ENCODE assay signal across 11 mouse cellular contexts in the genomic region with DNA sequence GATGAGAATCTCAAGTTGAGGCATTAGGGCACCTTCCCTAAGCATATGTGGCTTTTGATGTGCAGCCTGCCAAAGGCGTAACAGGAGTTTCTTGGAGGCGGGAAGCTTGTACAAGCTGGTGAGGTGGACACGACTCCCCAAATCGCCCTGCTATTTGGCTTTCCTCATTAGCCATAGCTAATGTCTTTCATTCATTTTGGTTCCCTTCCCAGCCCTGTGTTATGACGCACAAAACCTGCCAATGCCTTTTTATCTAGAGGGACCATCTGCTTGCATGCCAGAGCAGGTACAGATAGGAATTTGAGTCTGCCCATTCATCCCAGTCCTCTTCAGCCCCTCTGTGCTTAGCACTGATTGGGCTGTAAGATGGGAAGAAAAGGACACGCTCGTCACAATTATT. TPM values are rescaled to one million over a fixed set of nuclear protein-coding genes. Genes with fewer than 3 reads are reported as not detected.
A peak's percentile ranks its signal among the peaks of the same experiment; 100 is the strongest.
DNase-seq lines count a peak whose midpoint lies in the region; ATAC-seq lines count a peak whose summit lies in the region.
"Had no signal": no experiment of that assay in that cellular context is flagged by ENCODE, and none has a peak within 500 bp of the region (broad histone marks: within the 10 kb centered on the region; RNA-seq: fewer than 3 reads in every experiment).

No protein-coding gene starts in this region.

- H3K27ac ChIP-seq in heart, embryonic 15.5 days: peak overlapping the region; percentile 89
- H3K27ac ChIP-seq in liver, embryonic 12.5 days: peak overlapping the region; percentile 68
- H3K27ac ChIP-seq in hindbrain, embryonic 13.5 days: no peak overlapping the region

- no peak for ATAC-seq in heart, embryonic 15.5 days (replicated peaks; ENCODE audit: insufficient number of reproducible peaks, insufficient read depth, low FRiP score, low read depth)
- ATAC-seq in liver, embryonic 12.5 days: peak; percentile 74
- ATAC-seq in hindbrain, embryonic 13.5 days (ENCODE audit: low FRiP score): no peak
- ATAC-seq: activated CD4-positive, CD25-positive, alpha-beta regulatory T cell, adult 4 months had no signal

- no peak overlapping the region for H3K4me3 ChIP-seq in heart, embryonic 15.5 days
- H3K4me3 ChIP-seq in liver, embryonic 12.5 days: no peak overlapping the region
- no peak overlapping the region for H3K4me3 ChIP-seq in hindbrain, embryonic 13.5 days

- whole genome bisulfite sequencing in heart, embryonic 15.5 days: 80% methylated on average over 7 of the region's 7 CpGs
- 57% methylated on average over 7 of the region's 7 CpGs for WGBS in liver, embryonic 12.5 days (ENCODE audit: insufficient replicate concordance)
- WGBS in hindbrain, embryonic 13.5 days: 79% methylated on average over 7 of the region's 7 CpGs

- no peak overlapping the region for H3K9ac ChIP-seq in heart, embryonic 15.5 days
- H3K9ac ChIP-seq in liver, embryonic 12.5 days: 0 out of 2 replicates have a peak overlapping the region, but pooled peaks have one; percentile 17
- no peak overlapping the region for H3K9ac ChIP-seq in hindbrain, embryonic 13.5 days
- H3K9ac ChIP-seq: forebrain, postnatal 0 days had no signal

- no peak for DNase-seq in heart, adult 18-20 months
- DNase-seq in urinary bladder, postnatal 25 days (ENCODE audit: low spot score): peak; percentile 23
- DNase-seq in urinary bladder, adult 2 months (ENCODE audit: low spot score): no peak
- no peak for DNase-seq in spleen, adult 18-20 months
- DNase-seq in left cerebral cortex, adult 11 months (ENCODE audit: low spot score): no peak
- DNase-seq: forebrain, postnatal 0 days had no signal

- peaks cover 91% of the 10 kb centered on the region for H3K4me1 ChIP-seq in heart, embryonic 15.5 days (replicated peaks)
- H3K4me1 ChIP-seq in liver, embryonic 12.5 days: peaks cover 65% of the 10 kb centered on the region
- peaks cover 49% of the 10 kb centered on the region for H3K4me1 ChIP-seq in hindbrain, embryonic 13.5 days (replicated peaks)

- H3K36me3 ChIP-seq in heart, embryonic 15.5 days: peaks cover 12% of the 10 kb centered on the region; the same call in 1 of the 2 replicates
- H3K36me3 ChIP-seq in liver, embryonic 12.5 days: peaks cover 9% of the 10 kb centered on the region; the same call in 1 of the 2 replicates
- H3K36me3 ChIP-seq in hindbrain, embryonic 13.5 days: 0 out of 2 replicates have a peak, but pooled peaks cover 7% of the 10 kb centered on the region

- H3K9me3 ChIP-seq in heart, embryonic 15.5 days (replicated peaks): no peaks in the 10 kb centered on the region
- H3K9me3 ChIP-seq in liver, embryonic 12.5 days (replicated peaks): no peaks in the 10 kb centered on the region
- no peaks in the 10 kb centered on the region for H3K9me3 ChIP-seq in hindbrain, embryonic 13.5 days

- H3K4me2 ChIP-seq in heart, embryonic 15.5 days: no peak overlapping the region
- H3K4me2 ChIP-seq in liver, embryonic 12.5 days: peak overlapping the region; percentile 16; the same call in 1 of the 2 replicates
- no peak overlapping the region for H3K4me2 ChIP-seq in hindbrain, embryonic 13.5 days
- H3K4me2 ChIP-seq: midbrain, embryonic 11.5 days had no signal

- H3K27me3 ChIP-seq in heart, embryonic 15.5 days: no peaks in the 10 kb centered on the region
- H3K27me3 ChIP-seq in liver, embryonic 12.5 days (replicated peaks): 0 out of 2 replicates have a peak, but pooled peaks cover 3% of the 10 kb centered on the region
- no peaks in the 10 kb centered on the region for H3K27me3 ChIP-seq in hindbrain, embryonic 13.5 days

RNA-seq across cellular contexts. Expression of a gene that starts 40.2 kb away (rescaled TPM):
- polyA plus RNA-seq in heart, embryonic 15.5 days (2015; fragmentation: Nextera tagmentation; extraction: Ambion mirVana): 78.8 and 81.2 TPM in 2 replicates
- 100 to 1,000 TPM; 161 to 188 TPM for total RNA-seq in heart, adult 18-20 months (2021)
- polyA plus RNA-seq in urinary bladder, adult 2 months (2012; rRNA removed): 182 and 201 TPM in 2 replicates
- polyA plus RNA-seq in liver, embryonic 12.5 days (2016; fragmentation: Nextera tagmentation; extraction: Ambion mirVana): 16.3 and 17.0 TPM in 2 replicates
- polyA plus RNA-seq in hindbrain, embryonic 13.5 days (2015; fragmentation: Nextera tagmentation; extraction: Ambion mirVana): 32.3 and 37.1 TPM in 2 replicates
- polyA plus RNA-seq: activated CD4-positive, CD25-positive, alpha-beta regulatory T cell, adult 4 months had no signal
